In genomic region chr10:127618173-127618572, GRCm38 (mm10) we compare ENCODE assay signal across 8 mouse cellular contexts. TPM values are rescaled to one million over a fixed set of nuclear protein-coding genes. Genes with fewer than 3 reads are reported as not detected.
DNase-seq lines count a peak whose midpoint lies in the region; ATAC-seq and TF ChIP-seq lines count a peak whose summit lies in the region.

No protein-coding gene starts in this region.

- peak overlapping the region; percentile 73 for H3K4me3 ChIP-seq in bone marrow macrophage, adult 2 months (ENCODE audit: insufficient read depth, low read length)
- H3K4me3 ChIP-seq in heart, postnatal 0 days (ENCODE audit: low read depth, low read length), result no peak overlapping the region

- no peaks in the 10 kb centered on the region for H3K27me3 ChIP-seq in heart, postnatal 0 days (ENCODE audit: control insufficient read depth, insufficient read depth, low read length)

- peak overlapping the region; percentile 86 for H3K27ac ChIP-seq in bone marrow macrophage, adult 2 months (ENCODE audit: insufficient read depth, low read depth, low read length)
- H3K27ac ChIP-seq in heart, postnatal 0 days (ENCODE audit: low read depth), result no peak overlapping the region

- TF ChIP-seq POLR2A in bone marrow macrophage, adult 2 months (IDR thresholded peaks at IDR 0.05; ENCODE audit: borderline replicate concordance, low read depth, low read length), result no peak

- no peak for TF ChIP-seq CTCF in bone marrow macrophage, adult 2 months (IDR thresholded peaks at IDR 0.05; ENCODE audit: low read depth, low read length)
- no peak for TF ChIP-seq CTCF in heart, postnatal 0 days (IDR thresholded peaks at IDR 0.05; ENCODE audit: low read depth)

- intact Hi-C loops in heart, postnatal 25 days (cut with DNase I), result no loop called here

- peak overlapping the region; percentile 85; the same call in 1 of the 2 replicates for H3K4me2 ChIP-seq in heart, postnatal 0 days (ENCODE audit: low read depth, low read length)

- no peaks in the 10 kb centered on the region for H3K36me3 ChIP-seq in heart, postnatal 0 days (replicated peaks; ENCODE audit: control insufficient read depth, insufficient read depth, low read length)

- H3K9ac ChIP-seq in heart, postnatal 0 days (replicated peaks; ENCODE audit: low read depth, low read length), result no peak overlapping the region; the same call in 1 of the 2 replicates

- no peaks in the 10 kb centered on the region for H3K9me3 ChIP-seq in heart, postnatal 0 days (replicated peaks; ENCODE audit: control insufficient read depth, low read length)

- 35% methylated on average over 6 of the region's 6 CpGs for WGBS in heart, postnatal 0 days

- peaks cover 33% of the 10 kb centered on the region for H3K4me1 ChIP-seq in bone marrow macrophage, adult 2 months (ENCODE audit: control insufficient read depth, insufficient read depth, low read length)
- H3K4me1 ChIP-seq in heart, postnatal 0 days (ENCODE audit: control insufficient read depth, insufficient read depth), result peaks cover 16% of the 10 kb centered on the region

- ATAC-seq in heart, postnatal 0 days (ENCODE audit: insufficient read depth, low read depth), result no peak

- TF ChIP-seq EP300 in heart, postnatal 0 days (IDR thresholded peaks at IDR 0.05; ENCODE audit: low read depth), result no peak

- peak; percentile 95 for DNase-seq in heart, adult 11 months
- no peak for DNase-seq in heart, postnatal 25 days (ENCODE audit: low spot score)
- no peak for DNase-seq in heart, postnatal 0 days (ENCODE audit: low spot score)
- DNase-seq in lung, postnatal 36 days, result peak; percentile 49
- no peak for DNase-seq in yolk sac, embryonic 10.5 days (ENCODE audit: low spot score)
- no peak for DNase-seq in kidney, postnatal 10 days
- no peak for DNase-seq in left cerebral cortex, adult 8-10 months (ENCODE audit: low spot score in 2 of 2)

RNA-seq across cellular contexts. Expression of gene Lrp1, which starts 2.8 kb away (rescaled TPM):
- total RNA-seq in heart, postnatal 25 days (2021), result 10 to 100 TPM; 70.7 to 90.2 TPM
- polyA plus RNA-seq in bone marrow macrophage, adult 2 months (2012; ENCODE audit: insufficient read depth, insufficient read length, missing spikeins), result 361 and 418 TPM in 2 replicates
- total RNA-seq in heart, postnatal 0 days (2014; rRNA removed; ENCODE audit: low replicate concordance), result 37.0 and 65.9 TPM in 2 replicates
- polyA plus RNA-seq in heart, postnatal 0 days (2015; fragmentation: Nextera tagmentation; extraction: Ambion mirVana), result 15.4 and 15.7 TPM in 2 replicates
- total RNA-seq in left cerebral cortex, adult 8-10 months (2022), result 100 to 1,000 TPM; 295 to 337 (median 306) TPM

RNA-seq across cellular contexts. Expression of gene Stat6, which starts 24.6 kb away (rescaled TPM):
- 10 to 100 TPM; 45.3 to 47.6 TPM for total RNA-seq in heart, postnatal 25 days (2021)
- 128 and 144 TPM in 2 replicates for polyA plus RNA-seq in bone marrow macrophage, adult 2 months (2012; ENCODE audit: insufficient read depth, insufficient read length, missing spikeins)
- 38.1 and 42.3 TPM in 2 replicates for total RNA-seq in heart, postnatal 0 days (2014; rRNA removed; ENCODE audit: low replicate concordance)
- polyA plus RNA-seq in heart, postnatal 0 days (2015; fragmentation: Nextera tagmentation; extraction: Ambion mirVana), result 24.0 and 24.6 TPM in 2 replicates
- total RNA-seq in left cerebral cortex, adult 8-10 months (2022), result 10 to 100 TPM; 13.5 to 17.1 (median 15.0) TPM

RNA-seq across cellular contexts. Expression of gene Nemp1, which starts 48.5 kb away (rescaled TPM):
- 1 to 10 TPM; 3.4 to 4.4 TPM for total RNA-seq in heart, postnatal 25 days (2021)
- polyA plus RNA-seq in bone marrow macrophage, adult 2 months (2012; ENCODE audit: insufficient read depth, insufficient read length, missing spikeins), result 11.0 and 13.5 TPM in 2 replicates
- 10.0 and 16.0 TPM in 2 replicates for total RNA-seq in heart, postnatal 0 days (2014; rRNA removed; ENCODE audit: low replicate concordance)
- 4.2 and 4.5 TPM in 2 replicates for polyA plus RNA-seq in heart, postnatal 0 days (2015; fragmentation: Nextera tagmentation; extraction: Ambion mirVana)
- 1 to 10 TPM; 4.7 to 6.1 (median 5.1) TPM for total RNA-seq in left cerebral cortex, adult 8-10 months (2022)

RNA-seq across cellular contexts. Expression of gene Nab2, which starts 50.2 kb away (rescaled TPM):
- 1 to 10 TPM; 5.6 to 7.0 TPM for total RNA-seq in heart, postnatal 25 days (2021)
- polyA plus RNA-seq in bone marrow macrophage, adult 2 months (2012; ENCODE audit: insufficient read depth, insufficient read length, missing spikeins), result 21.4 and 25.4 TPM in 2 replicates
- total RNA-seq in heart, postnatal 0 days (2014; rRNA removed; ENCODE audit: low replicate concordance), result 15.3 and 17.0 TPM in 2 replicates
- 4.0 and 5.3 TPM in 2 replicates for polyA plus RNA-seq in heart, postnatal 0 days (2015; fragmentation: Nextera tagmentation; extraction: Ambion mirVana)
- total RNA-seq in left cerebral cortex, adult 8-10 months (2022), result 10 to 100 TPM; 36.5 to 55.0 (median 45.5) TPM

Comparison
In these comparisons a context has a peak if more than half of its experiments do, and no peak if none do; other contexts are left out.
1. DNase-seq: peak in heart, adult 11 months (single experiment) and lung, postnatal 36 days (single experiment); none in heart, postnatal 25 days (single experiment), heart, postnatal 0 days (single experiment), yolk sac, embryonic 10.5 days (single experiment), kidney, postnatal 10 days (single experiment) and left cerebral cortex, adult 8-10 months (0 of 2).